Mouse (Mus musculus) bone marrow, adult 2 months (tissue): ENCODE measurements at regions not wholly inside any gene's neighbourhood (a gene's known extent, or its start where the extent isn't known, plus 50 kb on each side); places are given as distances from the start of the nearest gene placed in this dataset.

Experiments
- H3K27ac ChIP-seq: fragments of 200-500 bp; 2 replicates; pipeline ENCODE4 v1.5.1; 2012; ENCODE audit warnings: low read depth, mild to moderate bottlenecking, control low read depth, inconsistent platforms, low read length; ENCODE audit not compliant: control insufficient read depth, poor library complexity, insufficient read depth
- H3K4me1 ChIP-seq: fragments of 200-500 bp; 2 replicates; pipeline ENCODE4 v1.6.1; 2011; ENCODE audit warnings: low read length; ENCODE audit not compliant: control insufficient read depth, insufficient read depth
- H3K4me3 ChIP-seq: fragments of 200-500 bp; replicated peaks from 2 replicates; pipeline ENCODE3; 2011; ENCODE audit warnings: mild to moderate bottlenecking, low read depth, low read length, control low read depth; ENCODE audit not compliant: control insufficient read depth
- CTCF ChIP-seq: fragments of 200-500 bp; IDR thresholded peaks from 2 replicates; pipeline ENCODE4 v1.5.1; 2011; ENCODE audit warnings: low read length, control low read depth; ENCODE audit not compliant: control insufficient read depth, insufficient read depth
- POLR2A ChIP-seq: fragments of 200-500 bp; IDR thresholded peaks from 2 replicates; pipeline ENCODE4 v1.6.1; 2011; ENCODE audit warnings: low read depth, mild to moderate bottlenecking, control low read depth, low read length, borderline replicate concordance; ENCODE audit not compliant: control insufficient read depth
- WGBS: fragments of 180-500 bp; shearing (Covaris S2); methylation state at CpG from one replicate; pipeline ENCODE4 v1.1.7; 2018; 5-methylcytosine and 5-hydroxymethylcytosine counted together

DNA sequence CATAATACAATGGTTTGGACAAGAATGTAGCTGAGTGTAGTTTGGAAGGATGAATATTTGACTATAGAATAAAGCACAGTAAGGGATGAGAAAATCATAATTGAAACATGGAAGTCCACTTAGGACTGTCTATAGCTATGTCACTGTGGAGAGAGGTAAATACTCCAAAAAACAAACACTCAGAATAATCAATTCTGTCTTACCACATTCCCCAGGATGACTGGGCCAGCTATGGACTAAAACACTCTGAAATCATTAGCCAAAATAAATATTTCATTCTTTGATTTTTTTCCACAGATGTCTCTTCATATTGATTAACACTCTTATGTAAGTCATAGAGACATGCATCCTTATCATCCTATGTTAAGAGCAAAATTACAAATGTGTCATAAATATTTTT, 274.1 kb upstream of the Klf6 start:
- TF ChIP-seq CTCF (no peak), POLR2A (no peak)
- Histone ChIP-seq H3K4me3 (no peak overlapping the region), H3K4me1 (no peaks in the 10 kb centered on the region), H3K27ac (no peak overlapping the region)

DNA sequence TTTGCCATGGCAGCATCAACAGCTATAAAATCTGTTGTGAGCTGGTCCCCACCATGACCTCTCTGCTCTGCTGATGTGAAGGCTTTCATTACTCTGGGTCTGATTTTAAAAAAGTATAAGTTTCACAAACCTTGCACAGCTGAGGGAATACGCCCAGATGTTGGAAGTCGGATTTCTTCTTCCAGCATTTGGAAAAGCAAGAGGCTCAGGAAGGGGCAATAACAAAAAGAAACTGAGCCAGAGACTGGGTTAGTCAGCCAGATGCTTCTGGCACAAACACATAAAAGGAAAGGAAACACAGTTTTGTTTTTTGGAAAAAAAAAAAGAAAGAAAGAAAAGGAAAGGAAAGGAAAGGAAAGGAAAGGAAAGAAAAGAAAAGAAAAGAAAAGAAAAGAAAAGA, 270.0 kb upstream of the Klf6 start:
- no peak for TF ChIP-seq POLR2A
- no peak for TF ChIP-seq CTCF
- H3K27ac ChIP-seq: no peak overlapping the region
- no peak overlapping the region for H3K4me3 ChIP-seq
- H3K4me1 ChIP-seq: no peaks in the 10 kb centered on the region
- 80% methylated on average over 2 of the region's 2 CpGs for WGBS

DNA sequence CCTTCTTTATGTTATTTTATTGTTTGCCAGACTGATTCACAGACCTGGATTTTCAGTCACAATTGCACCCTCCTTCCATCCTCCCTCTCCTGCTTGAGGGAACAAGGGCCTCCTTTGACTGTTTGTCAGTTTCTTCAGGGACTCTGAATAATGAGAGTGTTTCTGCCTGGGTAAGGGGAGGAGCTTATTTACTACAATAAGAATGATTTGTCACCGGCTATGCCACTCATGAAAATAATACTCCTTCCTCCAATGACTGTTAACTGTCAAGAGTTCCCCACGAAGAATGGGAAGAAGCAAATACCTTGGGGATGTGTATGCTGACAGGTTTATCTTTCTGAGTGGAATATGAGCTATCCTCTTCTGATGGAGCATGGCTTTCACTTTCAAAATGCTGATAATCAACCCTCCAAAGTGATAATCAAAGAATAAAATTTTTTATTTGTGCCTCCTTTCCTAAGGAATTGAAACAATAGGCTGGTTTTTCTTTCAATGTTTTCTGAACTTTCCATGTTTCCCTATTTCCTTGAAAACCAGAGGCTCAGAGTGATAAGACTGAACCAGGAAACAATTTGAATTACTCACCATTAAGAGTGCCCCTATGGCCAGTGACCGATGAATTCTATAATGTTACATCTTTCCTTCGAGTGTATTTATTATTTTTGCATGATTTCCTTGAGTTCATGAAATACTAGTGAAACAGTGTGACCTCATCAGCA, 269.3 kb upstream of the Klf6 start:
- Histone ChIP-seq H3K27ac (no peak overlapping the region), H3K4me3 (no peak overlapping the region), H3K4me1 (no peaks in the 10 kb centered on the region)
- WGBS: 3% methylated on average over 4 of the region's 4 CpGs
- TF ChIP-seq POLR2A (no peak), CTCF (no peak)

DNA sequence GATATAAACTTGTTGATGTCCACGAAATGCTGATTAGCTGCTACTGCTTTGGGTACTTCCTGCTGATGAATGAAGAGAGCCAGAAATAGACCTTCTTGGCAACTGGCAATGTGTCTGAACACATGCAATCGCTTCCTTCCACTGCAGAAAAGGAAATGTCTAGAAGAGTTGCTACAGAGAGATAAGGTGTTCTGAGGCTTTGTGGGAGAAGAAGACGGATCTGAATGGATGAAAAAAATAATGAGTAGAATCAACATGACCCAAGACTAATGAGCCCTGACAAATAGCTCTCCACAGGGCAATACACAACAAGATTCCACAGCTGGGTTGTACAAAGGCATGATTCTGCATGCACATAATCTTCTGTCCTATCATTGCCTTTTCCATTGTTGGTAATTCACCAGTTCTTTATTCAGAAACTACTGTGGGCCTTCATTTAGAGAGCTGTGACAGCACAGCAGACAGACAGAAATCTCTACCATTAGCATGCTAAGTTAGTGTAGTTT, 268.7 kb upstream of the Klf6 start:
- TF ChIP-seq CTCF: no peak
- no peak for TF ChIP-seq POLR2A
- 3% methylated on average over 3 of the region's 3 CpGs for WGBS
- no peak overlapping the region for H3K27ac ChIP-seq

DNA sequence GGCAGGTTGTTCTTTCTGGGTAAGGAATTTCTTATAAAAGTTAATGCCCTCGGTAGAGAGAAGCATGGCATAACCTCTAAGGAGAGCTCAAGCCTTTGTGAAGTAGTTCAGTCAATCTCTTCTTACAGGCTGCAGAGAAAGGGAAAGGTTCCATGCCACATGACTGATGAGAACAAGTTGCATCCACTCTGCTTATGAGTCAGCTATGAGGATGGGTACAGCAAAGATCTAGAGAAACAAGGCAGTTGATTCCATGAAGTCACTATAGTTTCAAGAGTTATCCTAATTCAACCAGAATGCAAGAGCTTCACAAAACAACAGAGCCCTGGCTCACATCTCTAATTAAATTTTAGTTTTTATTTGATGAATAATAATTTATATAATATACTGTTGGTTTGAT, 259.6 kb upstream of the Klf6 start:
- Histone ChIP-seq H3K4me1 (no peaks in the 10 kb centered on the region), H3K27ac (no peak overlapping the region), H3K4me3 (no peak overlapping the region)
- 76% methylated on average over 1 of the region's 1 CpGs for WGBS
- no peak for TF ChIP-seq CTCF
- TF ChIP-seq POLR2A: no peak

More for the DNA sequence above, 268.7 kb upstream of the Klf6 start:
- H3K4me1 ChIP-seq: no peaks in the 10 kb centered on the region
- no peak overlapping the region for H3K4me3 ChIP-seq

DNA sequence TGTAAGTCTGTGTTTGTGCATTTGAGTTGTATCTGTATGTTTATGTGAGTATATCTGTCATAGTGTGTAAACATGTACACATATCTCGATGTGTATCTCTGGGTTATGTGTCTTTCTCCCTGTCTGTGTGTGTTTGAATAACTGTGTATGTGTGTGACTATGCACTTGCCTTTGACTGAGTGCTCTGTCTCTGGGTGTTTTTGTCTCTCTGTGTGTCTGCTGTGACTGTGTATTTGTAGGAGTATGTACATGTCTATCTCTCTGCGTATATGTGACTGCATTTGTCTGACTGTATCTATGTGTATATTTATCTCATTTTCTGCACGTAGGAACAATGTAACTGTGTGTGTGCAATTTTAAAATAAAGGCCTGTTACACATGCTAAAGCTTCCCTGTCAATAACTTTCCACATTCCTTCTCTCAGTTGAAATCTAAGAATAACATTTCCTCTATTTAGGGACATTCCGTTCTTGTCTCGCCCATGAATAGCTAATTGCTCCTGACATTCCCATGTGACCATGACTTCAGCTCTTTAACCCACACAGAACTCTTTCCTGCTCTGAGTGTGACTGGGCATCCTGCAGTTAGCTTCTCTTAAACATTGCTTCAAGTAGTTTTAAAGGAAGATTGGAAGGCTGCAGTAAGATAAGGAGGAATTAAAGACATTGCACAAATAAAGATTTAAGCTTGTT, 257.2 kb upstream of the Klf6 start:
- 62% methylated on average over 5 of the region's 5 CpGs for WGBS
- no peak for TF ChIP-seq CTCF
- Histone ChIP-seq H3K4me3 (no peak overlapping the region), H3K4me1 (no peaks in the 10 kb centered on the region), H3K27ac (no peak overlapping the region)

DNA sequence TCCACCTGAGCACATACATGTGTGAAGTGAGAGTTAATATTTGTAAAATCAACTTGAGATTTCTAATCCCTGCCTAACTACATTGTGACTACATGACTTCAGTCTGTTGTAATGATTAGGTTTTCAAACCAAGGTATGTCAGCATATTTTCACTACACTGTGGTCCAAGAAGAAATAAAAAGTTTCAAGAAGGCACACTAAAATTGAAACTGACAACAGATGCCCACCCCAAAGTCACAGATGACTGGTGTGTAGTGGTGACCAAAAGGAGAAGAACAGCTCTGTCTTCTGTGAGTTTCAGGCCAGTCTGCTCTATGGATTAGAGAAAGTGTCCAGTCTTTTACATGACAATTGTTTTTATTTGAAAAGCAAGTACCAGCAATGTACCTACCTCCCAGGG, 255.9 kb upstream of the Klf6 start:
- H3K27ac ChIP-seq: no peak overlapping the region
- H3K4me1 ChIP-seq: no peaks in the 10 kb centered on the region
- TF ChIP-seq POLR2A (no peak), CTCF (no peak)
- no peak overlapping the region for H3K4me3 ChIP-seq

DNA sequence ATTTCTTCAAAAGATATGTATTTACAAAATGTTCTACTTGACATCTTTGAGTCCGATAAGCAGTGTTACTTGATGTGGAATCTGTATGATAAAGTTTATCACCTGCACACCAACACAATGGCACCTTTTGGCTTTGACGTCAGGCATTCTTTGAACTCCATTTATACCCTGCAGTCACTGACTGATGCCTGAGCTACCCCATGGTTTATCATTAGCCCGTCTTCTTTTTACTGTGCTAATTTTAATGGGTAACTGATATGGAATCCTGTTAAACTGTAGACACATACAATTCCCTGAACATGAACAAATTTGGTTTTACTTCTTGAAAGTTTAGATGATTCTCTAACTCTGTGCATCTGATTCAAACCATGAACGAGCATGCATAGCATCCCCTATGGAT, 253.8 kb upstream of the Klf6 start:
- 85% methylated on average over 4 of the region's 4 CpGs for WGBS
- Histone ChIP-seq H3K4me3 (no peak overlapping the region), H3K27ac (no peak overlapping the region), H3K4me1 (no peaks in the 10 kb centered on the region)
- TF ChIP-seq CTCF (no peak), POLR2A (no peak)

DNA sequence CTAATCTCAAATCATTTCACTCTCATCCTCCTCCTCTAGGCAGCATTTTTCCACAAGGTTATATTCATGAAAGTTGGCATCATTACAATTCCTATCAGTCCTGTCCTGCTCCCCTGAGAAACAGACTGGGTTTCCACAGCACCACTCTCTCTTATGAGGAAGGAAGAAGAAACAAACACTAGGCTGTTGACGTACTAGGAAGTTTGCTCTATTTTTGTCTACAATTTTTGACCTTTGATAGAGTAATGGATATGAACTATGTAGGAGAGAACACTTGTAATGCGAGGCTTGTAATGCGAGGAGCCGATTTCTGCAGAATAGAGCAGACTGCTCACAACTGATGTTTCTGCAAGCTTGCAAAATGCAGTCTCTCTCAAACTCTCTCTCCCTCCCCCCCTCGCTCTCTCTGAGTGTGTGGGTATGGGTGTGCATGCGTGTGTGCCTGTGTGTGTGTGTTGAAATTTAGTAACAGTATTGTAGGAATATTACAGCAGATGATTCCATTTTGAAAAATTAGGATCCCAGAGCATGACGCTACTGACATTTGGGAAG, 247.0 kb upstream of the Klf6 start:
- H3K4me3 ChIP-seq: no peak overlapping the region
- 51% methylated on average over 7 of the region's 7 CpGs for WGBS
- H3K4me1 ChIP-seq: peaks cover 3% of the 10 kb centered on the region
- TF ChIP-seq POLR2A (no peak), CTCF (no peak)
- H3K27ac ChIP-seq: no peak overlapping the region
